Mouse (Mus musculus) liver, postnatal 0 days (tissue): ENCODE results near the gene Frmd6. TPM values are rescaled to one million over a fixed set of nuclear protein-coding genes. Genes with fewer than 3 reads are reported as not detected.

Experiments
- ATAC-seq: fragments of 200-750 bp; cut with Nextera tagmentation; 2 replicates; pipeline ENCODE4 v1.8.0; 2017; ENCODE audit warnings: mild to moderate bottlenecking, moderate library complexity
- DNase-seq: peaks from one replicate; pipeline ENCODE4 v3.0.0-alpha.2; 2016
- H3K27ac ChIP-seq: fragments of 300-500 bp; sonication (generic); 2 replicates; pipeline ENCODE4 v1.5.1; 2014; ENCODE audit warnings: antibody characterized with exemption, moderate library complexity, mild to moderate bottlenecking, low read depth
- H3K27me3 ChIP-seq: fragments of 300-500 bp; sonication (generic); 2 replicates; pipeline ENCODE4 v1.6.1; 2014; ENCODE audit warnings: low read length, control low read depth, mixed read lengths; ENCODE audit not compliant: insufficient read depth
- H3K36me3 ChIP-seq: fragments of 300-500 bp; sonication (generic); replicated peaks from 2 replicates; pipeline ENCODE4 v1.6.1; 2014; ENCODE audit warnings: mild to moderate bottlenecking, control low read depth, low read length, moderate library complexity, mixed read lengths; ENCODE audit not compliant: insufficient read depth
- H3K4me1 ChIP-seq: fragments of 300-500 bp; sonication (generic); 2 replicates; pipeline ENCODE4 v1.6.1; 2014; ENCODE audit warnings: antibody characterized with exemption, mild to moderate bottlenecking, control low read depth; ENCODE audit not compliant: insufficient read depth
- H3K4me2 ChIP-seq: fragments of 300-500 bp; sonication (generic); 2 replicates; pipeline ENCODE4 v1.6.1; 2014; ENCODE audit warnings: low read depth, mild to moderate bottlenecking, low read length, moderate library complexity, mixed read lengths
- H3K4me3 ChIP-seq: fragments of 300-500 bp; sonication (generic); 2 replicates; pipeline ENCODE4 v1.5.1; 2014; ENCODE audit warnings: low read depth, low read length
- H3K9ac ChIP-seq: fragments of 300-500 bp; sonication (generic); replicated peaks from 2 replicates; pipeline ENCODE4 v1.6.1; 2014; ENCODE audit warnings: mild to moderate bottlenecking, moderate library complexity
- H3K9me3 ChIP-seq: fragments of 300-500 bp; sonication (generic); 2 replicates; pipeline ENCODE4 v1.6.1; 2016; ENCODE audit warnings: mild to moderate bottlenecking, control low read depth, low read length, mixed read lengths
- CTCF ChIP-seq: sonication (generic); IDR thresholded peaks from 2 replicates; pipeline ENCODE4 v1.5.1; 2016; ENCODE audit warnings: antibody characterized with exemption, low read depth
- EP300 ChIP-seq: IDR thresholded peaks from 2 replicates; pipeline ENCODE4 v1.6.1; 2016; ENCODE audit warnings: antibody characterized with exemption, low read depth, mild to moderate bottlenecking
- WGBS: fragments of 180-500 bp; shearing (Covaris S2); extraction: QIAGEN DNeasy Blood & Tissue Kit; methylation state at CpG from one replicate; pipeline ENCODE4 v1.1.7; 2014; ENCODE audit not compliant: insufficient replicate concordance; 5-methylcytosine and 5-hydroxymethylcytosine counted together
- polyA plus RNA-seq: library from polyadenylated mRNA; unstranded; fragments of >200 nt; fragmentation: Nextera tagmentation; extraction: Ambion mirVana; gene quantifications from 2 replicates; pipeline ENCODE4 v1.2.1, GENCODE M21; 2015

Frmd6 gene
- polyA plus RNA-seq, 1 experiment from 2014 or later = 2.0 TPM

- H3K27me3 ChIP-seq = no peaks in the 10 kb centered on the region
- H3K27ac ChIP-seq = no peak overlapping the region
- H3K9me3 ChIP-seq = no peaks in the 10 kb centered on the region
- peaks cover 18% of the 10 kb centered on the region for H3K4me1 ChIP-seq
- no peaks in the 10 kb centered on the region for H3K36me3 ChIP-seq
- no peak overlapping the region for H3K9ac ChIP-seq
- ATAC-seq (no peak), DNase-seq (no peak)
- no peak overlapping the region for H3K4me2 ChIP-seq
- TF ChIP-seq EP300 = no peak
- no peak for TF ChIP-seq CTCF
- no peak overlapping the region for H3K4me3 ChIP-seq
- WGBS = 81% methylated on average over 4 of the region's 4 CpGs
Observed at GRCm38 (mm10) chr12:70827901-70828271, 2.6 kb downstream of the Frmd6 start.

GRCm38 (mm10) chr12:70830982-70831566, 5.8 kb downstream of the Frmd6 start:
- DNase-seq = no peak
- no peak overlapping the region for H3K9ac ChIP-seq
- no peaks in the 10 kb centered on the region for H3K9me3 ChIP-seq
- TF ChIP-seq CTCF (no peak), EP300 (no peak)
- ATAC-seq = no peak
- no peak overlapping the region for H3K4me2 ChIP-seq
- no peak overlapping the region; the same call in 1 of the 2 replicates for H3K27ac ChIP-seq
- WGBS = 61% methylated on average over 9 of the region's 9 CpGs
- H3K36me3 ChIP-seq = no peaks in the 10 kb centered on the region
- peaks cover 14% of the 10 kb centered on the region for H3K4me1 ChIP-seq
- no peaks in the 10 kb centered on the region for H3K27me3 ChIP-seq
- H3K4me3 ChIP-seq = no peak overlapping the region

DNA sequence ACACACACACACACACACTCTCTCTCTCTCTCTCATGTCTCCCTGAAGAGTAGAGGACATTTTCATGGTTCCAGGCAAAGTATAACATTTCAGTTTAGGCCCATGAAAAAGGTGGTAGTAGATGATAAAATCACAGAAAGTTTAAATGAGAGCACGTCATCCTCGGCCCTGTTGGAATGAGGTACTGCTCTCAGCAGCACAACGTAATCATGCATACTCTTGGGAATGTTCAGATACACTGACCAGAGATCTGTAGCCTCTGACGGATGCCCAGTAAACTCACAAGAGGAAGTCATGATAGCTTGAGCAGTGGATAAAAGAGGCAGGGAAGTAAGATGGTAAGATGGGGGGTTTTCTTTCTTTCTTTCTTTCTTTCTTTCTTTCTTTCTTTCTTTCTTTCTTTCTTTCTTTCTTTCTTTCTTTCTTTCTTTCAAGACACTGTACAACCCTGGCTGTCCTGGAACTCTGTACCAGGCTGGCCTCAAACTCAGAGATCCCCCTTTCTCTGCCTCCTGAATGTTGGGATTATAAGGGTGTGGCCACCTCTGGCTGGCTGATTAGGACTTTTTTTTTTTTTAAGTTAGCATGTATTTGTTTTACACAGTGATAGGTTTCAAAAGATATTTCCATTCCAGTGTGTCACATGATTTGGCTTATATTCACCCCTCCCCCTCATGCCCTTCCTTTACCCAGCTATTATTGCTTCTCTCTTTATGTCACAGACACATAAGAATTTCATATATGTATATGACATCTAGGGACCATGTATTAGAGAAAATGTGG, 7.1 kb downstream of the Frmd6 start:
- no peak overlapping the region for H3K4me3 ChIP-seq
- peak; percentile 31 for ATAC-seq
- no peak overlapping the region for H3K27ac ChIP-seq
- no peaks in the 10 kb centered on the region for H3K9me3 ChIP-seq
- H3K4me2 ChIP-seq = no peak overlapping the region
- H3K4me1 ChIP-seq = peaks cover 4% of the 10 kb centered on the region
- 53% methylated on average over 4 of the region's 4 CpGs for WGBS
- H3K9ac ChIP-seq = no peak overlapping the region
- DNase-seq = no peak
- no peaks in the 10 kb centered on the region for H3K27me3 ChIP-seq
- no peak for TF ChIP-seq CTCF
- H3K36me3 ChIP-seq = no peaks in the 10 kb centered on the region

DNA sequence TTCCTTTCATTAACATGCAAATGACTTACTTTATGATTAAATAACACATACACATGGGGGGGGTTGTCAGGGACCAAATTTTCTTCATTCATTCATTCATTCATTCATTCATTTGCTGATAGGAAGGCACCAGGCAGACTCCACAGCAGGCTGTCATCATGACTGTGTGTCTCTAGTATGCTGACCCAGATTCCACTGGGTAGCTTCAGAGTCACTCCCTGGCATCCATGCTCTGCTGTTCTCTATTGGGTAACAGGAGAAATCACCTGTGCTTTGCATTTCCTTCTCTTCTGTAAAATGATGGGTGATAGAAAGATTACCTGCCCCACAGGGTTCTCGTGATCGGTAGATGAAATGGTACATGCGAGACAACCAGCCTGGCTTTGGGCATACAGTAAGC, 7.7 kb downstream of the Frmd6 start:
- H3K4me3 ChIP-seq = no peak overlapping the region
- no peaks in the 10 kb centered on the region for H3K9me3 ChIP-seq
- H3K27ac ChIP-seq = no peak overlapping the region
- DNase-seq (no peak), ATAC-seq (no peak)
- H3K36me3 ChIP-seq = no peaks in the 10 kb centered on the region
- peaks cover 3% of the 10 kb centered on the region; the same call in 1 of the 2 replicates for H3K4me1 ChIP-seq
- 87% methylated on average over 3 of the region's 3 CpGs for WGBS
- H3K4me2 ChIP-seq = no peak overlapping the region
- H3K9ac ChIP-seq = no peak overlapping the region
- TF ChIP-seq CTCF = no peak
- TF ChIP-seq EP300 = no peak
- H3K27me3 ChIP-seq = no peaks in the 10 kb centered on the region

GRCm38 (mm10) chr12:70834043-70834442, 8.7 kb downstream of the Frmd6 start:
- no peaks in the 10 kb centered on the region for H3K27me3 ChIP-seq
- ATAC-seq (no peak), DNase-seq (no peak)
- TF ChIP-seq CTCF (no peak), EP300 (no peak)
- H3K36me3 ChIP-seq = no peaks in the 10 kb centered on the region
- no peak overlapping the region for H3K4me3 ChIP-seq
- 74% methylated on average over 4 of the region's 4 CpGs for WGBS
- no peaks in the 10 kb centered on the region for H3K4me1 ChIP-seq
- H3K4me2 ChIP-seq = no peak overlapping the region
- H3K9ac ChIP-seq = no peak overlapping the region
- H3K9me3 ChIP-seq = no peaks in the 10 kb centered on the region
- H3K27ac ChIP-seq = no peak overlapping the region

- H3K4me2 ChIP-seq = no peak overlapping the region
- no peaks in the 10 kb centered on the region for H3K9me3 ChIP-seq
- no peaks in the 10 kb centered on the region for H3K27me3 ChIP-seq
- DNase-seq = no peak
- H3K4me3 ChIP-seq = no peak overlapping the region
- ATAC-seq = no peak
- H3K36me3 ChIP-seq = no peaks in the 10 kb centered on the region
- no peaks in the 10 kb centered on the region for H3K4me1 ChIP-seq
- WGBS = 66% methylated on average over 5 of the region's 5 CpGs
- H3K27ac ChIP-seq = no peak overlapping the region
- H3K9ac ChIP-seq = no peak overlapping the region
- TF ChIP-seq CTCF = no peak
- TF ChIP-seq EP300 = no peak
Observed at GRCm38 (mm10) chr12:70835004-70835403, 9.7 kb downstream of the Frmd6 start.
